ENCODE assay signal across 14 mouse cellular contexts in the genomic region with DNA sequence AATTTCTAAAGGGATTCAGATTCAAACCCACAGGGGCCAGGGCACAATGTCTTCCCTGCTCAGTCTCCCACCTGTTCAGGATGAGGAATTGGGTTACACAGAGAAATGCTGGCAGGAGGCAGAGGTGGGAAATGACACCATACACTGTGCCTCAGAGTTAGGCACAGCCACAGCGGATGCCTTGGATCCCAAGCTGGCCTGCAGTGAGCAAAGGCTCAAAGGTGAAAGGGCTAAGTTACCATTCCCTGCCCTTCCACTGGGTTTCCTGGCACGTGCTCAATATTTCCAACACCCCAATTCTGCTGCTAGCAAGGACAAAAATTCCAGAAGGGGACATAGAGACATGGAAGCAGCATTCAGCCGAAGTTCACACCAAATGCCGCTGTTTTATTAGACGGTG. TPM values are rescaled to one million over a fixed set of nuclear protein-coding genes. Genes with fewer than 3 reads are reported as not detected.
DNase-seq lines count a peak whose midpoint lies in the region; ATAC-seq and TF ChIP-seq lines count a peak whose summit lies in the region.
"Had no signal": no experiment of that assay in that cellular context is flagged by ENCODE, and none has a peak within 500 bp of the region (broad histone marks: within the 10 kb centered on the region; RNA-seq: fewer than 3 reads in every experiment).

No protein-coding gene starts in this region.

- no peaks in the 10 kb centered on the region for H3K9me3 ChIP-seq in hindbrain, embryonic 13.5 days
- H3K9me3 ChIP-seq in hindbrain, postnatal 0 days (ENCODE audit: low read length), result no peaks in the 10 kb centered on the region
- no peaks in the 10 kb centered on the region for H3K9me3 ChIP-seq in neural tube, embryonic 12.5 days
- H3K9me3 ChIP-seq in neural tube, embryonic 15.5 days (replicated peaks), result no peaks in the 10 kb centered on the region
- H3K9me3 ChIP-seq in limb, embryonic 13.5 days, result no peaks in the 10 kb centered on the region
- H3K9me3 ChIP-seq: forebrain, embryonic 15.5 days; stomach, embryonic 15.5 days had no signal

- no peak for DNase-seq in hindbrain, postnatal 0 days (ENCODE audit: low spot score)
- DNase-seq in retina, postnatal 1 day, result no peak
- DNase-seq in left cerebral cortex, adult 18-20 months (ENCODE audit: low spot score in 2 of 2), result no peak
- DNase-seq: cerebellum, adult 9-11 months; gastrocnemius, postnatal 10 days; lung, postnatal 14 days; thymus, postnatal 36 days had no signal

- H3K36me3 ChIP-seq in hindbrain, embryonic 13.5 days, result 0 out of 2 replicates have a peak, but pooled peaks cover 4% of the 10 kb centered on the region
- no peaks in the 10 kb centered on the region for H3K36me3 ChIP-seq in hindbrain, postnatal 0 days (ENCODE audit: insufficient read depth, low read length)
- H3K36me3 ChIP-seq in neural tube, embryonic 12.5 days, result peaks cover 4% of the 10 kb centered on the region; the same call in 1 of the 2 replicates
- no peaks in the 10 kb centered on the region for H3K36me3 ChIP-seq in neural tube, embryonic 15.5 days
- H3K36me3 ChIP-seq in limb, embryonic 13.5 days, result peaks cover 32% of the 10 kb centered on the region
- H3K36me3 ChIP-seq: stomach, embryonic 15.5 days had no signal

- peak overlapping the region; percentile 47; the same call in 1 of the 2 replicates for H3K9ac ChIP-seq in hindbrain, embryonic 13.5 days
- no peak overlapping the region for H3K9ac ChIP-seq in hindbrain, postnatal 0 days (replicated peaks; ENCODE audit: low read length)
- no peak overlapping the region for H3K9ac ChIP-seq in neural tube, embryonic 12.5 days
- H3K9ac ChIP-seq in neural tube, embryonic 15.5 days (replicated peaks), result no peak overlapping the region
- 0 out of 2 replicates have a peak overlapping the region, but pooled peaks have one; percentile 35 for H3K9ac ChIP-seq in limb, embryonic 13.5 days
- H3K9ac ChIP-seq: forebrain, embryonic 15.5 days; stomach, embryonic 15.5 days had no signal

- H3K4me3 ChIP-seq in hindbrain, embryonic 13.5 days, result no peak overlapping the region
- no peak overlapping the region for H3K4me3 ChIP-seq in hindbrain, postnatal 0 days (ENCODE audit: low read length)
- H3K4me3 ChIP-seq in neural tube, embryonic 12.5 days, result no peak overlapping the region
- H3K4me3 ChIP-seq in neural tube, embryonic 15.5 days (replicated peaks), result no peak overlapping the region
- no peak overlapping the region for H3K4me3 ChIP-seq in limb, embryonic 13.5 days
- H3K4me3 ChIP-seq: forebrain, embryonic 15.5 days; stomach, embryonic 15.5 days had no signal

- TF ChIP-seq CTCF in hindbrain, postnatal 0 days (IDR thresholded peaks at IDR 0.05; ENCODE audit: low read depth), result no peak

- no peak overlapping the region for H3K27ac ChIP-seq in hindbrain, embryonic 13.5 days
- H3K27ac ChIP-seq in hindbrain, postnatal 0 days, result no peak overlapping the region
- no peak overlapping the region for H3K27ac ChIP-seq in neural tube, embryonic 12.5 days
- no peak overlapping the region for H3K27ac ChIP-seq in neural tube, embryonic 15.5 days (replicated peaks)
- H3K27ac ChIP-seq in limb, embryonic 13.5 days, result peak overlapping the region; percentile 52; the same call in 1 of the 2 replicates
- H3K27ac ChIP-seq: forebrain, embryonic 15.5 days; stomach, embryonic 15.5 days had no signal

- ATAC-seq in hindbrain, embryonic 13.5 days (ENCODE audit: low FRiP score), result no peak
- ATAC-seq in hindbrain, postnatal 0 days, result no peak
- ATAC-seq in neural tube, embryonic 12.5 days (ENCODE audit: low FRiP score, low read depth), result no peak
- ATAC-seq in neural tube, embryonic 15.5 days (ENCODE audit: low FRiP score), result no peak
- ATAC-seq in limb, embryonic 13.5 days (ENCODE audit: low FRiP score, low read depth), result no peak
- ATAC-seq: forebrain, embryonic 15.5 days; hindbrain, embryonic 16.5 days had no signal

- peaks cover 42% of the 10 kb centered on the region for H3K4me1 ChIP-seq in hindbrain, embryonic 13.5 days (replicated peaks)
- no peaks in the 10 kb centered on the region; the same call in 1 of the 2 replicates for H3K4me1 ChIP-seq in hindbrain, postnatal 0 days (ENCODE audit: insufficient read depth, low read length)
- H3K4me1 ChIP-seq in neural tube, embryonic 12.5 days, result peaks cover 43% of the 10 kb centered on the region
- peaks cover 37% of the 10 kb centered on the region for H3K4me1 ChIP-seq in neural tube, embryonic 15.5 days
- peaks cover 80% of the 10 kb centered on the region for H3K4me1 ChIP-seq in limb, embryonic 13.5 days

- no peaks in the 10 kb centered on the region for H3K27me3 ChIP-seq in hindbrain, embryonic 13.5 days
- no peaks in the 10 kb centered on the region for H3K27me3 ChIP-seq in hindbrain, postnatal 0 days (ENCODE audit: insufficient read depth, low read length)
- H3K27me3 ChIP-seq in neural tube, embryonic 12.5 days (replicated peaks), result no peaks in the 10 kb centered on the region
- no peaks in the 10 kb centered on the region for H3K27me3 ChIP-seq in neural tube, embryonic 15.5 days (replicated peaks)
- H3K27me3 ChIP-seq in limb, embryonic 13.5 days, result no peaks in the 10 kb centered on the region
- H3K27me3 ChIP-seq: forebrain, embryonic 15.5 days; stomach, embryonic 15.5 days had no signal

- 66% methylated on average over 5 of the region's 5 CpGs for WGBS in hindbrain, embryonic 13.5 days
- 54% methylated on average over 5 of the region's 5 CpGs for WGBS in hindbrain, postnatal 0 days
- 60% methylated on average over 5 of the region's 5 CpGs for WGBS in neural tube, embryonic 12.5 days
- WGBS in neural tube, embryonic 15.5 days, result 55% methylated on average over 5 of the region's 5 CpGs
- 49% methylated on average over 5 of the region's 5 CpGs for WGBS in limb, embryonic 13.5 days

- no peak overlapping the region for H3K4me2 ChIP-seq in hindbrain, embryonic 13.5 days
- H3K4me2 ChIP-seq in hindbrain, postnatal 0 days (ENCODE audit: low read depth, low read length), result no peak overlapping the region
- H3K4me2 ChIP-seq in neural tube, embryonic 12.5 days (replicated peaks), result 0 out of 2 replicates have a peak overlapping the region, but pooled peaks have one; percentile 10
- H3K4me2 ChIP-seq in neural tube, embryonic 15.5 days, result no peak overlapping the region
- no peak overlapping the region for H3K4me2 ChIP-seq in limb, embryonic 13.5 days (replicated peaks)
- H3K4me2 ChIP-seq: forebrain, embryonic 15.5 days; stomach, embryonic 15.5 days had no signal

RNA-seq across cellular contexts. Expression of a gene that starts 20.3 kb away (rescaled TPM):
- 4.7 and 5.0 TPM in 2 replicates for polyA plus RNA-seq in hindbrain, embryonic 13.5 days (2015; fragmentation: Nextera tagmentation; extraction: Ambion mirVana)
- 2.7 and 4.6 TPM in 2 replicates for total RNA-seq in hindbrain, postnatal 0 days (2014; rRNA removed)
- 3.4 and 3.6 TPM in 2 replicates for polyA plus RNA-seq in hindbrain, postnatal 0 days (2015; fragmentation: Nextera tagmentation; extraction: Ambion mirVana)
- 6.3 and 6.6 TPM in 2 replicates for polyA plus RNA-seq in neural tube, embryonic 12.5 days (2016; fragmentation: Nextera tagmentation; extraction: Ambion mirVana)
- 3.4 and 4.1 TPM in 2 replicates for polyA plus RNA-seq in neural tube, embryonic 15.5 days (2015; fragmentation: Nextera tagmentation; extraction: Ambion mirVana)
- polyA plus RNA-seq in limb, embryonic 13.5 days (2015; fragmentation: Nextera tagmentation; extraction: Ambion mirVana), result 11.6 and 12.5 TPM in 2 replicates
- total RNA-seq in left cerebral cortex, adult 18-20 months (2021), result 10 to 100 TPM; 46.1 to 46.4 TPM

Comparison
In these comparisons a context has a peak if more than half of its experiments do, and no peak if none do; other contexts are left out.
1. H3K9ac ChIP-seq: peak in hindbrain, embryonic 13.5 days (single experiment) and limb, embryonic 13.5 days (single experiment); none in hindbrain, postnatal 0 days (single experiment), neural tube, embryonic 12.5 days (single experiment) and neural tube, embryonic 15.5 days (single experiment).